Mouse (Mus musculus): Measurements from ENCODE around the gene Rfc2. TPM values are rescaled to one million over a fixed set of nuclear protein-coding genes. Genes with fewer than 3 reads are reported as not detected.
A peak's percentile ranks its signal among the peaks of the same experiment; 100 is the strongest.

Gene Rfc2
- total and polyA plus RNA-seq, 3 experiments = 222 to 283 (median 237) TPM

DNA sequence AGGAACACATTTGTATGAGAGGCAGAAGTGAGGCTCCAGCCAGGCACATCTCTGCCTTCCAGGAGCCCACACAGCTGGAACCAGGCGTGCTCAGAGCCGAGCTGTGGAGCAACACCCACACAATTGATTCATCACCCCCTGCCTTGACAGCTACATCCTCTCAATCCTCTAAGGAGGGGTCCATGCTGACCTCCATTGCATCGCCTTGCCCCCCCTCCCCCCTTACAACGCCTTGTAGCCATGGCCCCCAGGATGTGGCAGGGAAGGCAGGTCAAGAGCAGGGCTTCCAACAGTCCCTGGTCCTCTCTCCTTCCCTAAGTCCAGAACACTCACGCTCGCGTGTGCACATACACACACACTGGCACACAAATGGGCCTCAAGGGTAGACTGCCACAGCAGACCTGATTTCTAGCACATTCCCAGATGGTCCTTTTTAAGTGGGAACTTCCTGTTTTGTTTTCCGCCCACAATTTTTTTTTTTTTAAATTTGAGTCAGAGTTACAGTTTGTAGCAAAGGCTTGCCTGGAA, 12.1 kb upstream of the Rfc2 start:
- in situ Hi-C loops (cut with MboI; ENCODE audit: low pct_ligation_motif_present, low pct_unique_long_range_greater_than_20kb, low sequenced_read_pairs) (no loop called here), dilution Hi-C loops (cut with MboI; ENCODE audit: extremely low pct_ligation_motif_present, extremely low pct_unique_long_range_greater_than_20kb, low sequenced_read_pairs) (no loop called here)
- no peak overlapping the region for H3K4me3 ChIP-seq (replicated peaks in 1 of 3; ENCODE audit: low read depth in 2 of 3, low read length in 2 of 3, poor library complexity in 1 of 3)
- H3K36me3 ChIP-seq (replicated peaks in 1 of 2; ENCODE audit: control insufficient read depth in 1 of 2, insufficient read depth in 1 of 2, low read length in 1 of 2) = no peaks in the 10 kb centered on the region
- H3K4me2 ChIP-seq (ENCODE audit: insufficient read depth, low read depth, poor library complexity, severe bottlenecking) = no peak overlapping the region
- TF ChIP-seq ZNF384 (IDR thresholded peaks at IDR 0.05; ENCODE audit: low read depth, low read length) (peak; percentile 52), MAX (IDR thresholded peaks at IDR 0.05; ENCODE audit: low read length) (no peak)
- H3K27ac ChIP-seq (ENCODE audit: insufficient read depth, low read depth) = no peak overlapping the region
- H3K79me2 ChIP-seq (replicated peaks; ENCODE audit: control insufficient read depth, extremely low read depth, insufficient read depth, poor library complexity, severe bottlenecking) = no peaks in the 10 kb centered on the region
- DNase-seq (ENCODE audit: extremely low read depth) = no peak
- peaks cover 3% of the 10 kb centered on the region for H3K9me3 ChIP-seq (replicated peaks; ENCODE audit: low read length)
- no peak overlapping the region for H3K9ac ChIP-seq (ENCODE audit: insufficient read depth, low read depth)
- no peaks in the 10 kb centered on the region for H3K27me3 ChIP-seq (replicated peaks)
- H3K4me1 ChIP-seq (ENCODE audit: control insufficient read depth in 1 of 2, insufficient read depth in 2 of 2) = peaks cover 8 to 74% of the 10 kb centered on the region in 2 experiments

DNA sequence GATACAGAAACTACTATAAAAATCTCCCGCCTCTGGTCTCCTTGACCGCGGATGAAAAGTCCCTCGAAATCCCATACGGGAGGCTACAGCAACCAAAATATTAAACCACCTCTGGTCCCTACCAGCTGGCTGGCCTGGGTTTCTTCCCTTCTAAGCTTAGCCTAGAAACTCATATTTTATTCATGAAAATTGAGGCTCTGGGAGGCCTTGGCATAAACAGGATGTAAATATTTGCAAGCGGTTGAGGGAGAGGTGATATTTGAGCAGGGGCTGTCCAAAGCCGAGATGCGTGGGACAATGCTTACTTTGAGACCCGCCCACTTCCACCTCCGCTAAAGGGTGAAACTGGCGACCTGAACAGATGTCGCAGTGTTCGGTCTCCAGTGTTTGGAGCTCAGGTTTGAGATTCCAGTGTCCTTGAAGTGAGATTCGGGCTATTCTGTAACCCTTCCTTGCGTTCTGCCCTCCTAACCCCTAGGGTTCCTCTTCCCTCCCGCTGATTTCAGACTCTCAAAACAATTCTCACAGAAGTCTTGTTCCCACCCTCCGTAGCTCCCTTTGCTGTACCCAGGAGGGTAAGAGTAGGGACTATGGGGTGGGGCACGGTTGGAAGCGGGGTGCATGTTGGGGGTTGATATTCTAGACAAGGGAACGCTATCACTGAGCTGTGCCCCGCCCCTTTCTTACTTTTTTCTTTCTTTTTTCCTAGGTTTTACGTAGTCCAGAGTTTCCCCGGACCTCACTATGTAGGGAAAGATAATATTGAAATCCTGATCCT, 9.2 kb upstream of the Rfc2 start:
- Histone ChIP-seq H3K9me3 (replicated peaks; ENCODE audit: low read length) (peaks cover 3% of the 10 kb centered on the region), H3K9ac (ENCODE audit: insufficient read depth, low read depth) (peak overlapping the region; percentile 52), H3K79me2 (replicated peaks; ENCODE audit: control insufficient read depth, extremely low read depth, insufficient read depth, poor library complexity, severe bottlenecking) (no peaks in the 10 kb centered on the region), H3K27ac (ENCODE audit: insufficient read depth, low read depth) (no peak overlapping the region), H3K36me3 (replicated peaks in 1 of 2; ENCODE audit: control insufficient read depth in 1 of 2, insufficient read depth in 1 of 2, low read length in 1 of 2) (no peaks in the 10 kb centered on the region), H3K27me3 (replicated peaks) (no peaks in the 10 kb centered on the region), H3K4me3 (replicated peaks in 1 of 3; ENCODE audit: low read depth in 2 of 3, low read length in 2 of 3, poor library complexity in 1 of 3) (peak overlapping the region; percentile 42 to 46 (median 45)), H3K4me1 (ENCODE audit: control insufficient read depth in 1 of 2, insufficient read depth in 2 of 2) (peaks cover 8 to 60% of the 10 kb centered on the region in 2 experiments), H3K4me2 (ENCODE audit: insufficient read depth, low read depth, poor library complexity, severe bottlenecking) (peak overlapping the region; percentile 73; the same call in 1 of the 2 replicates)
- in situ Hi-C loops (cut with MboI; ENCODE audit: low pct_ligation_motif_present, low pct_unique_long_range_greater_than_20kb, low sequenced_read_pairs) (no loop called here), dilution Hi-C loops (cut with MboI; ENCODE audit: extremely low pct_ligation_motif_present, extremely low pct_unique_long_range_greater_than_20kb, low sequenced_read_pairs) (no loop called here)
- DNase-seq (ENCODE audit: extremely low read depth) = peak; percentile 83
- TF ChIP-seq KAT2A (IDR thresholded peaks at IDR 0.05; ENCODE audit: insufficient replicate concordance, low read length) (0 out of 2 replicates have a peak, but pooled peaks have one; percentile 37), POLR2A (IDR thresholded peaks at IDR 0.05; ENCODE audit: low read depth, low read length) (peak; percentile 45), NRF1 (IDR thresholded peaks at IDR 0.05; ENCODE audit: low read depth, low read length) (peak; percentile 46), GABPA (IDR thresholded peaks at IDR 0.05; ENCODE audit: insufficient replicate concordance, low read depth, low read length) (no peak), USF1 (IDR thresholded peaks at IDR 0.05; ENCODE audit: low read depth, low read length) (no peak), RAD21 (IDR thresholded peaks at IDR 0.05; ENCODE audit: low read depth, low read length) (no peak), HCFC1 (IDR thresholded peaks at IDR 0.05; ENCODE audit: low read depth, low read length) (peak; percentile 59), MAFK (IDR thresholded peaks at IDR 0.05; ENCODE audit: insufficient replicate concordance, low read length) (peak; percentile 66; the same call in 1 of the 2 replicates), UBTF (IDR thresholded peaks at IDR 0.05; ENCODE audit: low read depth, low read length) (no peak), POLR2AphosphoS2 (IDR thresholded peaks at IDR 0.05; ENCODE audit: low read depth, low read length) (no peak), ZKSCAN1 (IDR thresholded peaks at IDR 0.05; ENCODE audit: borderline replicate concordance, low read depth, low read length) (no peak), E2F4 (IDR thresholded peaks at IDR 0.05; ENCODE audit: insufficient replicate concordance, low read depth, low read length) (peak; percentile 87; the same call in 1 of the 2 replicates), NELFE (IDR thresholded peaks at IDR 0.05; ENCODE audit: low read depth, low read length) (peak; percentile 61; the same call in 1 of the 2 replicates), ZNF384 (IDR thresholded peaks at IDR 0.05; ENCODE audit: low read depth, low read length) (peak; percentile 42; the same call in 1 of the 2 replicates), JUN (IDR thresholded peaks at IDR 0.05; ENCODE audit: insufficient read depth, low read depth, low read length) (no peak), BHLHE40 (IDR thresholded peaks at IDR 0.05; ENCODE audit: low read depth, low read length) (peak; percentile 40), USF2 (conservative IDR thresholded peaks at IDR 0.05; ENCODE audit: low read depth, low read length) (no peak), ZC3H11A (IDR thresholded peaks at IDR 0.05; ENCODE audit: low read depth, low read length) (no peak), CHD2 (IDR thresholded peaks at IDR 0.05; ENCODE audit: low read length) (peak; percentile 38; the same call in 1 of the 2 replicates), ETS1 (conservative IDR thresholded peaks at IDR 0.05; ENCODE audit: low read depth, low read length) (peak; percentile 73), MAZ (IDR thresholded peaks at IDR 0.05; ENCODE audit: low read depth, low read length) (peak; percentile 86), CTCF (conservative IDR thresholded peaks at IDR 0.05 in 1 of 2, IDR thresholded peaks at IDR 0.05 in 1 of 2; ENCODE audit: low read depth in 2 of 2, low read length in 2 of 2) (no peak), CHD1 (IDR thresholded peaks at IDR 0.05; ENCODE audit: low read depth, low read length) (no peak), MXI1 (IDR thresholded peaks at IDR 0.05; ENCODE audit: low read depth, low read length) (peak; percentile 75), RCOR1 (conservative IDR thresholded peaks at IDR 0.05; ENCODE audit: low read depth, low read length) (peak; percentile 79; the same call in 1 of the 2 replicates), MAX (IDR thresholded peaks at IDR 0.05; ENCODE audit: low read length) (peak; percentile 74), IRF4 (IDR thresholded peaks at IDR 0.05; ENCODE audit: low read depth, low read length) (peak; percentile 78), EP300 (IDR thresholded peaks at IDR 0.05; ENCODE audit: low read length) (peak; percentile 72), TCF12 (IDR thresholded peaks at IDR 0.05; ENCODE audit: low read depth, low read length) (peak; percentile 76), MEF2A (IDR thresholded peaks at IDR 0.05; ENCODE audit: borderline replicate concordance, low read depth, low read length) (peak; percentile 80)
